Mouse (Mus musculus) layer of hippocampus, adult 11-12 months (tissue): ENCODE results near the gene Svs3b.
"Not testable (repeated sequence)": the region's sequence is repeated elsewhere in the genome, so short reads cannot be mapped to it uniquely, and the experiment has no call there.

Source experiments
- DNase-seq: peaks from one replicate; pipeline ENCODE4 v3.0.0; 2022; ENCODE audit warnings: low spot score

Svs3b gene

DNA sequence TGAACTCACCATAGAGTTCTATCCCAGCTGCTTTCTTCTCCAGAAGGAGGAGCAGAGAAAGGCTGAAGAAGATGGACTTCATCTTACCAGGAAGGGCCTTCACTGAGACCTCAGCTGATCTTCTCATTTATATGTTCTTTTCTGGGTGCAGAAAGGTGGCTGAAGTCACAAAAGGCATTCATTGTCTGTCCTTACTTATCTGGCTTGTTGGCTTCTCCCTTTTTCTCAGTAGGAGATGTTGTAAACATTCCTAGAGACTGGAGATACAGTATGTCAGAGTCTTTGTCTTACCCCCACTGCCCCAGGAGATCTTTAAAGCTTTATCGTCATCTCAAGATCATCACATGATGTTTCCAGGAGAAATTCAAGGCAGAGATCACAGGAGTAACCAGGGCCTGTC lies at the start of gene Svs3b:
TSS of gene Svs3b (minus strand) at position 101 of the 400 bp plus-strand sequence.
- not testable (repeated sequence) for DNase-seq

- not testable (repeated sequence) for DNase-seq
Observed at GRCm38 (mm10) chr2:164288968-164289367, 32.5 kb upstream of the Svs3b start, which contains the start of gene Svs3a. Gene Svs3a (plus strand): TSS chr2:164289268.

DNA sequence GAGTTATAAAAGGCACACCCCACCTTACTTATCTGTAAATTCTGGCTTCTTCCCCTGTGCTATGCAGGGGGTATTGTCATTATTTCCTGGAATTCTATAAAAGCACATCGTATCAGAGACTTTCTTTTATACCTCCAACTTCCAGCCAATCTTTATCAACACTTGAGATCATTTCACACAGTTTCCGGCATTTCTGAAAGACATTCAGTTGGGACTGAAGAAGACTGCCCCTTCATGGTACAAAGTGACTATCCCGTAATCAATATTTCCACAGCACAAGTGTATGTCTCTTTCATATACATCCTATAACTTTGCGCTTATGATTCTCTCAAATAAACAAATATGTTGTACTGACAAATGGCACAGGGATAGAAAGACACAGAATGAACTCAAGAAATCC lies 21.9 kb upstream of the Svs3b start, which contains the start of gene Svs4:
TSS of gene Svs4 (minus strand) at position 101 of the 400 bp plus-strand sequence.
- DNase-seq = no peak

GRCm38 (mm10) chr2:164238366-164238765 lies 18.1 kb downstream of the Svs3b start, which contains the start of gene Svs2:
Gene Svs2 (minus strand): TSS chr2:164238466.
- DNase-seq = no peak

- DNase-seq = no peak
Observed at GRCm38 (mm10) chr2:164232671-164233070, 23.8 kb downstream of the Svs3b start.

GRCm38 (mm10) chr2:164228361-164229070 lies 27.9 kb downstream of the Svs3b start:
- DNase-seq = no peak

GRCm38 (mm10) chr2:164221522-164221921 lies 34.9 kb downstream of the Svs3b start, which contains the start of gene Wfdc15b:
Gene Wfdc15b (minus strand): TSS chr2:164221660.
- DNase-seq = no peak

- no peak for DNase-seq
Observed at GRCm38 (mm10) chr2:164219295-164219694, 37.1 kb downstream of the Svs3b start.

- no peak for DNase-seq
Observed at GRCm38 (mm10) chr2:164212711-164213110, 43.7 kb downstream of the Svs3b start.

DNA sequence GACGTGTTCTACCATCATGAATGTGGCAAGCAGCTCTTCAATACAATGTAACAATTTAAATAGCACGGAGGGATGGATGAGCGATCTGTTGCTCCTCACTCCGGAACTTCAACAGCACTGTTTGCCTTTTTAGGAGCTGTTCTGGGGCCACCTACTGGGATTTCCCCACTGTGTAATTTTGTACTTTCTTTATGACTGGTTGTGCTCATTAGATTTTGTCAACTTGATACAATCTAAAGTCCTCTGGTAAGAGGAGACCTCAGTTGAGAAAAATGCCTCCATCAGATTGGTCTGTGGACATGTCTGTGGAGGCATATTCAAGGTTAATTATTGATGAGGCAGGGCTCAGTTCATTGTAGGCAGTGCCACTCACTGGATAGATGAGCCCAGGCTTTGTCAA lies 45.5 kb downstream of the Svs3b start:
- no peak for DNase-seq

- no peak for DNase-seq
Observed at GRCm38 (mm10) chr2:164206676-164207075, 49.8 kb downstream of the Svs3b start.

DNA sequence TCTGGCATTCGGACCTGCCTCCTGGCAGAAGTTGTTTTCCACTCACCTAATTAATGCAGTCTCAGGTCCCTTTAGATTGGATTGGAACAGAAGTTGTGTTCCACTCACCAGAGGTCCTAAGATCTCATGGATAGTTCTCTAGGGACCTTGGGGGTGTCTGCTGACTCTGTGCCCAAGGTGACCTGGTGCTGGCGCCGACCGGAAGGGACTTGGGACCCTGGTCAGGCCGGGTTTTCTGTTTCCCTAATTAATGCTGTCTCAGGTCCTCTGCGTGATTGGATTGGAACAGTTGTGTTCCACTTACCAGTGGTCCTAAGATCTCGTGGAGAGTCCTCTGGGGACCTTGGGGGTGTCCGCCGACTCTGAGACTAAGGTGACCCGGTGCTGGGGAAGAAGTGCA lies 50.4 kb downstream of the Svs3b start:
- not testable (repeated sequence) for DNase-seq
